Mouse (Mus musculus): ENCODE results near the gene Gm45713. TPM values are rescaled to one million over a fixed set of nuclear protein-coding genes. Genes with fewer than 3 reads are reported as not detected.

The Gm45713 gene
- total RNA-seq (2021), result not detected
- long read RNA-seq, experiment 1, partial matches to known transcripts, result 11 of 12 reads
- long read RNA-seq, experiment 1, other reads (novel, unspliced or antisense), result 1 of 12 reads
- long read RNA-seq, experiment 2, partial matches to known transcripts, result 10 of 13 reads
- long read RNA-seq, experiment 2, other reads (novel, unspliced or antisense), result 3 of 13 reads

DNA sequence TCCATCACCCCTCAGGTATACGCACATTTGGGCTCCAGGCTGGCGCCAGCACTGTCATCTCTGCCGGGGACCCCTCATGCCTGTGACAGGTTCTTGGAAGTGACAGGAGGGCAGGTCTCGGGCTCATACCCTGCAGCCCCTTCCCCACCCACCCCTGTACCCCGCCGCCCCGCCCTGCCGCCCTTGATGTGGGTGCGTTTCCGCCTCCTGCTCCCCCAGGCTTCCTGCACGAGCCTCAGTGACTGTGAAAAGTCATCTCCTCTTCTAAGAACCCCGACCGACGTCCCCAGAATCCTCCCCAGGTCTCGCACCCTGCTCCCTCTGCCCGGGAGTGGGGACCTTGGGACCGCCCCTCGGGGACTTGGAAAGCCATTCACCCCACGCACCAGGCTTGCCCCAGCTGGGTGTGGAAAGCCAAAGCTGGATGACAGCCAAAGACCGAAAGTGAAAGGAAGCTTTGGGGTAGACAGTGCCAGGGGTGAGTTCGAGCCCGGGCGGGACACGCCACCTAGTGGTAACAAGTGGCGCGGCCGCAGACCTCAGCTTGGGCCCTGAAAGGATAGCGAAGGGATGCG lies at the start of gene Gm45713, which contains the start of gene Flt3l:
TSS of gene Gm45713 (minus strand) at position 239 of the 575 bp plus-strand sequence.
TSS of gene Flt3l (minus strand) at position 440 of the 575 bp plus-strand sequence.
- Histone ChIP-seq H3K4me3 (peak within 1 kb of the TSS; percentile 64), H3K27ac (peak within 1 kb of the TSS; percentile 83)
- DNase-seq (ENCODE audit: extremely low spot score in 1 of 2, low spot score in 2 of 2), result peak; percentile 87 to 90
- TF ChIP-seq CTCF (IDR thresholded peaks at IDR 0.05), result no peak; the same call in none of the 2 replicates
- intact Hi-C loops (cut with DNase I), result loop anchor here (1.0 kb wide), 1 partner anchor 57 kb away; no protein-coding TSS in a partner anchor

DNA sequence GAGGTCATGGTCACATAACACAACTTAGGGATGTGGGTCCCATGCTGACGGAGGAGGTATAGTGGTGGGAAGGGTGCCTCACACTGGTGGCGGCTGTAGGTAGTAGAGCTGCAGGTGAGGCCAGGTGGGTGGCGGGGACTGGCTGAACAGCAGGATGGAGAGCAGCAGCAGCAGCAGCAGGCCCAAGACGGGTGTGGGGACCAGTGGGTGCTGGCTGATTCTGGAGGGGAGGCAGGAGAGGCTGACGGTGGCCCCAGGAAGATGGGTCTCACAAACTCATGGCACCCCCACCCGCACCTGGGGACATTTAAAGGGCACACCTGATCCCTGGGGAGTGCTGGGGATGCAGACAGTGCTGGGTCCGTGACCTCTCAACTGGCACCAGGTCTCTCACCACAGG lies 47.6 kb upstream of the Gm45713 start:
- Histone ChIP-seq H3K27ac (no peak overlapping the region), H3K4me3 (no peak overlapping the region)
- DNase-seq (ENCODE audit: extremely low spot score in 1 of 2, low spot score in 2 of 2), result no peak
- intact Hi-C loops (cut with DNase I), result no loop called here
- TF ChIP-seq CTCF (IDR thresholded peaks at IDR 0.05), result no peak

DNA sequence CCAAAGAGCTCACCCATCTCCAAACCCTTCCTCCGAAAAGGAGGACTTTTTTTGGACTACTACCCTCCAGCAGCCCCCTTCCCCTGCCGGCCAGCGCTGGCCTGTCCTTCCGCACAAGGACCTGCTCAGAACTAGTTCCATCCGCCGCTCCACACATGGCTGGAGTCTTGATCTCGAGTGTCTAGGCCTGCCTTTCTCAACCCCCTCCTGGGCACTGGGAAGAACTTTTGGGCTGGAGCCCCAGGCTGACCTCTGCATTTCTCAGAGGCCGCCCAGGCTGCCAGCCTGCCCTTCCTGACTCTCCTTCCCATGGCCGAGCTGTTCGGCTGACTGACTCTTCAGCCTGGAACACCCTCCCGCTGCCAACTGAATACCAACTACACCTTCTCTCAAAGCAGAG lies 46.6 kb upstream of the Gm45713 start:
- peak overlapping the region; percentile 65 for H3K27ac ChIP-seq
- H3K4me3 ChIP-seq, result peak overlapping the region; percentile 24
- DNase-seq (ENCODE audit: extremely low spot score in 1 of 2, low spot score in 2 of 2), result no peak
- intact Hi-C loops (cut with DNase I), result no loop called here
- no peak for TF ChIP-seq CTCF (IDR thresholded peaks at IDR 0.05)

DNA sequence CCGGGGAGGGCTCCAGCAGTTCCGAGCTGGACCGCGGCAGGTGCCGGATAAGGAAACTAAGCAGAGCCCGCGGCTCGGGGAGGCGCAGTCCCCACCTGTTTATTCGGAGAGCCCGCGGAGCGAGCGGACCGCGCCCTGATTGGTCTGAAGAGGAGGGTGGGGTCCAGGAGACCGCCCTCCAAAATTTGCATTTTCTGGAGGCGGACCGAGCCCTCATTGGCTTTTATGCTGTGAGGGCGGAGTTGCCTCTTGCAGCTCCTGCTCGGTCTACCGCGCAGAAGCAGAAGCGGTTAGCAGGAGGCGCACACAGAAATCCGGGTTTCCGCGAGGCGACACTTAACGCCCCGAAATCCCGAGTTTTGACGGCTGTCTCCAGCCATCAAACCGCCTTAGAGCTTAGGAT lies 46.2 kb upstream of the Gm45713 start:
- Histone ChIP-seq H3K4me3 (peak overlapping the region; percentile 24), H3K27ac (peak overlapping the region; percentile 65; the same call in 1 of the 2 replicates)
- intact Hi-C loops (cut with DNase I), result no loop called here
- peak; percentile 82 to 83 for DNase-seq (ENCODE audit: extremely low spot score in 1 of 2, low spot score in 2 of 2)
- TF ChIP-seq CTCF (IDR thresholded peaks at IDR 0.05), result no peak; the same call in 1 of the 2 replicates

DNA sequence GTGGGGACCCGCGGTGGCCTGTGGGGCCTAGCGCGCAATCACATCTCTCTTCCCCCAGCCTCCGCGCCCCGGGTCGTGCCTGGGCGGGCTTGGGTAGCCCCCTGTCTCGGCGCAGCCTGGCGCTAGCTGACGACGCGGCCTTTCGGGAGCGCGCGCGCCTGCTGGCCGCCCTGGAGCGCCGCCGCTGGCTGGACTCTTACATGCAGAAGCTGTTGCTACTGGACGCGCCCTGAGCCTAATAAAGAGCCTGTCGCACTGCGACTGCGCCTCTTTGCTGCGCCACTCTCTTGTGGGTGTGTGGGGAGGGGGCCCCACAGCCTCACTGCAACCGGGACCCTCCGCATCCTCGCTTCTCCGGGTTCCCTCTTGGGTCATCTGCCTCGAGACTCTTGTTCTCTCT lies 45.5 kb upstream of the Gm45713 start:
- TF ChIP-seq CTCF (IDR thresholded peaks at IDR 0.05), result peak; percentile 12; the same call in 1 of the 2 replicates
- H3K4me3 ChIP-seq, result no peak overlapping the region
- intact Hi-C loops (cut with DNase I), result no loop called here
- no peak overlapping the region for H3K27ac ChIP-seq
- DNase-seq (ENCODE audit: extremely low spot score in 1 of 2, low spot score in 2 of 2), result no peak

DNA sequence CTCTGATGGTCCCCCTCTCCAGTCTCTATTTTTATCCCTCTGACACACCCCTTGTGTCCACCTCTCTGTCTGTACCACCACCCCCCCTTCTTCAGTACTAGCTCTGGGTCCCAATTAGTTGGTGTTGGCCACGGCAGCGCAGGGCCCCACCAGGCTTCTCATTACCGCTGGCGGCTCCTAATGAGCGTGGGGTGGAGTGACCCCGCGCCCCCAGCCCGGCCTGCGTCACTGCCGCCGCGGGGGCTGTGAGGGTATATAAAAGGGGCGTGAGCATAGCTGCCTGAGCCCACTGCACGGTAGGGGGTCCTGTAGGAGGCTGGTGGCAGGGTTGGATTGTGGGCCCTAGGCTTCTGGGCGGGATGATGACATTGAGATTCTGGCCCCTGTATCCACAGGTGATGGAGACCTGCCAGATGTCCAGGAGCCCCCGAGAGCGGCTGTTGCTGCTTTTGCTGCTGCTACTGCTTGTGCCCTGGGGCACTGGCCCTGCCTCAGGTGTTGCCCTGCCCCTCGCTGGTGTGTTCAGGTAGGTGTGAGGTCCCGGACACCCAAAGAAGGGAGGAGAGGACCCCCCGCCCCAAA lies 45.0 kb upstream of the Gm45713 start, which contains the start of gene Pth2:
TSS of gene Pth2 (plus strand) at position 100 of the 582 bp plus-strand sequence.
- no peak within 1 kb of the TSS for H3K4me3 ChIP-seq
- intact Hi-C loops (cut with DNase I), result no loop called here
- no peak within 1 kb of the TSS for H3K27ac ChIP-seq
- DNase-seq (ENCODE audit: extremely low spot score in 1 of 2, low spot score in 2 of 2), result no peak
- no peak for TF ChIP-seq CTCF (IDR thresholded peaks at IDR 0.05)

DNA sequence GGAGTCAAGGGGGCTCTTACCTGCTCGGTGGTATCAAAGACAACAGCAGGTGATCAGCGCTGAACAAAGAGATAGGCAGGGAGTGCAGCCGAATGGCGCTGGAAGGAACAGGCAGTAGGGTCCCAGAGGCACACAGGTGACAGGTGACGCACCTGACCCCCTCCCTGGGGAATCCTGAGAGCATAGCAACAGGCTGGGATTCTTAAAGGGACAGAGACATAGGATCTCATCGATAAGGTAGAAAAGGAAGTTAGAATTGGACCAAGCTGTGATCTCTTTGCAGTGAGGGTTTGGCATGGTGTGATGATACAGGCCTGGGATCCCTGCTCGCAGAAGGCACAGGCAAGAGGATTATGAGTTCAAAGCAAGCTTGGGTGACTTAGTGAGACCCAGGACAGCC lies 43.4 kb upstream of the Gm45713 start, which contains the start of gene Gfy:
TSS of gene Gfy (minus strand) at position 101 of the 400 bp plus-strand sequence.
- intact Hi-C loops (cut with DNase I), result no loop called here
- no peak within 1 kb of the TSS for H3K27ac ChIP-seq
- no peak for TF ChIP-seq CTCF (IDR thresholded peaks at IDR 0.05)
- H3K4me3 ChIP-seq, result no peak within 1 kb of the TSS
- no peak for DNase-seq (ENCODE audit: extremely low spot score in 1 of 2, low spot score in 2 of 2)

DNA sequence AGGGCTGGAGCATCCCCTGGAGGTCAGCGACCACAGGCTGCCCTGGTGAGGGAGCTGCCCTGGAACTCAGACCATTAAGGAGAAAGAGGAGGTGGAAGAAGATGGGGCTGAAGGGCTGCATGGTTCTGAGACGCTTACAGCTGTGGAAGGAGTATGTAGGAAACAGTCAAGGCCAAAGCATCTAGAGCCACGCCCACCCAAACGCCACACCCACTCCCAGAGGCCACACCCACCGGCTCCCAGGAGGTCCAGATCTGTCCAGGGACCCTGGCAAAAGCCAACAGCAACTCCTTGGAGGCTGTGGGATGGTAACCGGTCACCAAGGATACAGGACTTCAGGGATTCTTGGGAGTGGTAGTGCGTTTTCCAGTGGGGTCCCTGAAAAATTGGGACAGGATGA lies 42.5 kb upstream of the Gm45713 start:
- no peak for DNase-seq (ENCODE audit: extremely low spot score in 1 of 2, low spot score in 2 of 2)
- TF ChIP-seq CTCF (IDR thresholded peaks at IDR 0.05), result no peak
- intact Hi-C loops (cut with DNase I), result no loop called here
- Histone ChIP-seq H3K4me3 (no peak overlapping the region), H3K27ac (no peak overlapping the region)

DNA sequence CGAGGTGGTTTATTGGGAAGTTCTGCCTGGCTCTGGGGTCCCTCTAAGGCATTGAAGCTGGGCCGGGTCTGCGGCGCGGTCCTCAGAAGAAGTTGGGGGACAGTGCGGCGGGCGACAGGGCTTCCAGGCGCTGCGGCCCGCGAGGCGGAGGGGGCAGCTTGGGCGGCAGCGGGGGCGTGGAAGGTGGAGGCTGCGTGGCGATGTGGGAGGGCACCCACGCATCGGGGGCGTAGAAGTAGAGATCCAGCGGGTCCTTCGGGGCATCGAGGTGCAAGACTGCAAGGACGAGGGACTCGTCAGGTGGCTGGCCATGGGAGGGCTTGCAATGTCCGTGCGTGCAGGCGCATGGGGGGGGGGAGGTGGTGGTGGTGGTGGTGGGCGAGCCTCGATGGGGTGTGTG lies 40.3 kb upstream of the Gm45713 start:
- intact Hi-C loops (cut with DNase I), result no loop called here
- no peak for TF ChIP-seq CTCF (IDR thresholded peaks at IDR 0.05)
- Histone ChIP-seq H3K4me3 (no peak overlapping the region), H3K27ac (0 out of 2 replicates have a peak overlapping the region, but pooled peaks have one; percentile 15)
- no peak for DNase-seq (ENCODE audit: extremely low spot score in 1 of 2, low spot score in 2 of 2)

DNA sequence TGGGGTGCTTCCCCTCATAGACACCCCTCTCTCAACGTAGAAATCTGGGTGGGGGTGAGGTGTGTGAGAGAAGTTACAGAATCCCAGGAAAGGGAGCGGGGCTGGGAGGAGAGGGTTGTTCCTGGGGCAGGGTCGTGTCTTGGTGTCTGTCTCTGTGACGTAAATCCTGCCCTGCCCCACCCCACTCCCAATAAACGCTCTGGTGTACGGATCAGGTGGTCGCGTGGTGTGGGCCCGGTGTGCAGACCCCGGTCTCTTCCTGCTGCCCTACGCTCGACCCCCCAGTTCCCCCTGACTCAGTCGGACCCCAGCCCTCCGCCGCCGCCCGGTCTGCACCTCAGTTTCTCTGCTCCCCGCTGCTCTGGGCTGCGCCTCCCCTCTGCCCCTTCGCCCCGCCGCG lies 39.9 kb upstream of the Gm45713 start:
- no peak for TF ChIP-seq CTCF (IDR thresholded peaks at IDR 0.05)
- Histone ChIP-seq H3K27ac (no peak overlapping the region), H3K4me3 (no peak overlapping the region)
- intact Hi-C loops (cut with DNase I), result no loop called here
- no peak for DNase-seq (ENCODE audit: extremely low spot score in 1 of 2, low spot score in 2 of 2)

DNA sequence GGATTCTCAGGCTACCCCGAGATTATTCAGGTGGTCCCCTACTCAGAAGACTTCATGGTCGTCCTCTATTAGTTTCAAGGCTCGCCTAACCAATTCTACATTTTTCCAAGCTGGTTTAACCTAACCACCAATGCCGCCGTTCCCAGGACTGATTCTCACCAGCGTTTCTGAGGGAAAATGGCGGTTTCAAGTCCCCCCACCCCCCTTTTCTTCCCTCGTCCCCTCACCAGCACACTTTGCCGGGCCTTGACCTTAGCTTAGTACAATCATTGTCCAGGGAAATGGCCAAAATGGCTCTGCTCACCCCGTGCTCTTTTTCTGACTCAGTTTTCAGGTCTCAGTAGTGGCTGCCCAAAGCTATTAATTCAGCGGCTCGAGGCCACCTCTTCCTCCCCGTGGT lies 39.4 kb upstream of the Gm45713 start:
- intact Hi-C loops (cut with DNase I), result no loop called here
- DNase-seq (ENCODE audit: extremely low spot score in 1 of 2, low spot score in 2 of 2), result no peak
- TF ChIP-seq CTCF (IDR thresholded peaks at IDR 0.05), result no peak
- Histone ChIP-seq H3K27ac (no peak overlapping the region), H3K4me3 (no peak overlapping the region)

DNA sequence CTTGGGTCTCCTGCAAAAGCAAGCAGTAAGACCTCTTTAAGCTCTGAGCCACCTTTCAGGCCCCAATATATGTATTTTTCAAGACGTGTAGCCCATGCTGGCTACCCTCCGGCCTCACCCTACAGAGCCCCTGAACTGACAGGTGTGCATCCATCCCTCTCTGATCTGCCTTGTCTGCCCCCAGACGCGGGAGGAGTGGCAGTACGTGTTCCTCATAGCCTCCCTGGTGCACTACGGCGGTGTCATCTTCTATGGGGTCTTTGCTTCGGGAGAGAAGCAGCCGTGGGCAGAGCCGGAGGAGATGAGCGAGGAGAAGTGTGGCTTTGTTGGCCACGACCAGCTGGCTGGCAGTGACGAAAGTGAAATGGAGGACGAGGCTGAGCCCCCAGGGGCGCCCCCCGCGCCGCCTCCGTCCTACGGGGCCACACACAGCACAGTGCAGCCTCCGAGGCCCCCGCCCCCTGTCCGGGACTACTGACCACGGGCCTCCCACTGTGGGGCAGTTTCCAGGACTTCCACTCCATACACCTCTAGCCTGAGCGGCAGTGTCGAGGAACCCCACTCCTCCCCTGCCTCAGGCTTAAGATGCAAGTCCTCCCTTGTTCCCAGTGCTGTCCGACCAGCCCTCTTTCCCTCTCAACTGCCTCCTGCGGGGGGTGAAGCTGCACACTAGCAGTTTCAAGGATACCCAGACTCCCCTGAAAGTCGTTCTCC lies 38.7 kb upstream of the Gm45713 start:
- Histone ChIP-seq H3K4me3 (no peak overlapping the region), H3K27ac (peak overlapping the region; percentile 50; the same call in 1 of the 2 replicates)
- no peak for DNase-seq (ENCODE audit: extremely low spot score in 1 of 2, low spot score in 2 of 2)
- TF ChIP-seq CTCF (IDR thresholded peaks at IDR 0.05), result no peak
- intact Hi-C loops (cut with DNase I), result no loop called here

Measured in left cerebral cortex, adult 2 months (tissue).